ENCODE assay signal across 8 mouse cellular contexts in genomic region chr1:81076831-81077664, GRCm38 (mm10). TPM values are rescaled to one million over a fixed set of nuclear protein-coding genes. Genes with fewer than 3 reads are reported as not detected.
DNase-seq lines count a peak whose midpoint lies in the region; ATAC-seq and TF ChIP-seq lines count a peak whose summit lies in the region.

TSS of gene Nyap2 (plus strand) at chr1:81076950.

- no peaks in the 10 kb centered on the region for H3K36me3 ChIP-seq in kidney, embryonic 14.5 days (ENCODE audit: control insufficient read depth, insufficient read depth, low read length)
- no peaks in the 10 kb centered on the region for H3K36me3 ChIP-seq in forebrain, embryonic 10.5 days (replicated peaks)
- H3K36me3 ChIP-seq in midbrain, postnatal 0 days (ENCODE audit: insufficient read depth, low read length), result no peaks in the 10 kb centered on the region

- H3K27me3 ChIP-seq in kidney, embryonic 14.5 days (ENCODE audit: control insufficient read depth, insufficient read depth, low read length), result no peaks in the 10 kb centered on the region
- H3K27me3 ChIP-seq in forebrain, embryonic 10.5 days (ENCODE audit: poor library complexity, severe bottlenecking), result no peaks in the 10 kb centered on the region
- H3K27me3 ChIP-seq in midbrain, postnatal 0 days (ENCODE audit: insufficient read depth, low read length), result no peaks in the 10 kb centered on the region

- ATAC-seq in kidney, embryonic 14.5 days (ENCODE audit: low FRiP score, low TSS enrichment), result no peak
- peak; percentile 91 for ATAC-seq in midbrain, postnatal 0 days (ENCODE audit: low FRiP score)

- H3K4me2 ChIP-seq in kidney, embryonic 14.5 days (replicated peaks; ENCODE audit: low read depth, low read length), result no peak within 1 kb of the TSS
- H3K4me2 ChIP-seq in midbrain, postnatal 0 days (ENCODE audit: low read depth, low read length, poor library complexity, severe bottlenecking), result peak within 1 kb of the TSS; percentile 61

- peak; percentile 44 to 48 for DNase-seq in kidney, postnatal 4 days
- DNase-seq in forebrain, embryonic 10.5 days (ENCODE audit: extremely low spot score, low spot score), result peak; percentile 18
- DNase-seq in layer of hippocampus, adult 8-10 months (ENCODE audit: low spot score in 2 of 2), result peak; percentile 53 to 60
- peak; percentile 87 for DNase-seq in midbrain, postnatal 0 days (ENCODE audit: low spot score)
- DNase-seq in urinary bladder, postnatal 14 days (ENCODE audit: low spot score), result no peak
- DNase-seq in gastrocnemius, postnatal 14 days, result no peak
- DNase-seq in kidney, postnatal 14 days, result no peak

- intact Hi-C loops in gastrocnemius, postnatal 14 days (cut with DNase I; ENCODE audit: low total_unique reads), result no loop called here

- WGBS in kidney, embryonic 14.5 days, result 37% methylated on average over 16 of the region's 16 CpGs
- WGBS in forebrain, embryonic 10.5 days, result 17% methylated on average over 16 of the region's 16 CpGs
- 10% methylated on average over 16 of the region's 16 CpGs for WGBS in midbrain, postnatal 0 days

- no peak within 1 kb of the TSS for H3K4me3 ChIP-seq in kidney, embryonic 14.5 days (ENCODE audit: low read length)
- H3K4me3 ChIP-seq in forebrain, embryonic 10.5 days, result peak within 1 kb of the TSS; percentile 37
- H3K4me3 ChIP-seq in midbrain, postnatal 0 days (ENCODE audit: low read depth, low read length), result peak within 1 kb of the TSS; percentile 55

- H3K9ac ChIP-seq in kidney, embryonic 14.5 days (ENCODE audit: low read depth, low read length), result no peak within 1 kb of the TSS
- peak within 1 kb of the TSS; percentile 83 for H3K9ac ChIP-seq in midbrain, postnatal 0 days (replicated peaks; ENCODE audit: low read length, poor library complexity, severe bottlenecking)

- H3K27ac ChIP-seq in kidney, embryonic 14.5 days (ENCODE audit: low read depth, low read length), result no peak within 1 kb of the TSS
- H3K27ac ChIP-seq in forebrain, embryonic 10.5 days, result peak within 1 kb of the TSS; percentile 72
- peak within 1 kb of the TSS; percentile 95 for H3K27ac ChIP-seq in midbrain, postnatal 0 days (ENCODE audit: low read depth, low read length)

- TF ChIP-seq CTCF in midbrain, postnatal 0 days (IDR thresholded peaks at IDR 0.05), result no peak

- no peaks in the 10 kb centered on the region for H3K9me3 ChIP-seq in kidney, embryonic 14.5 days (ENCODE audit: control insufficient read depth, low read length)
- H3K9me3 ChIP-seq in forebrain, embryonic 10.5 days, result no peaks in the 10 kb centered on the region
- H3K9me3 ChIP-seq in midbrain, postnatal 0 days (ENCODE audit: low read length), result no peaks in the 10 kb centered on the region

- no peaks in the 10 kb centered on the region for H3K4me1 ChIP-seq in kidney, embryonic 14.5 days (ENCODE audit: control insufficient read depth, insufficient read depth, low read length)
- peaks cover 17% of the 10 kb centered on the region for H3K4me1 ChIP-seq in forebrain, embryonic 10.5 days
- H3K4me1 ChIP-seq in midbrain, postnatal 0 days (ENCODE audit: insufficient read depth, low read length), result peaks cover 3% of the 10 kb centered on the region; the same call in 1 of the 2 replicates

RNA-seq across cellular contexts. Expression of gene Nyap2, which starts in this region (rescaled TPM):
- polyA plus RNA-seq in kidney, embryonic 14.5 days (2014; fragmentation: Nextera tagmentation; extraction: Ambion mirVana), result 0.04 TPM in 1 of 2 replicates, not detected in the other
- polyA plus RNA-seq in forebrain, embryonic 10.5 days (2016; fragmentation: Nextera tagmentation; extraction: Ambion mirVana), result 0.11 and 0.14 TPM in 2 replicates
- total RNA-seq in layer of hippocampus, adult 8-10 months (2022), result 10 to 100 TPM; 18.9 to 21.3 (median 20.1) TPM
- total RNA-seq in midbrain, postnatal 0 days (2014; rRNA removed), result 39.5 and 40.2 TPM in 2 replicates
- 8.3 and 10.5 TPM in 2 replicates for polyA plus RNA-seq in midbrain, postnatal 0 days (2015; fragmentation: Nextera tagmentation; extraction: Ambion mirVana)
- under 1 TPM in 1 of 2 experiments, not detected in 1; 0.04 TPM for total RNA-seq in gastrocnemius, postnatal 14 days (2021)

Comparison
In these comparisons a context has a peak if more than half of its experiments do, and no peak if none do; other contexts are left out.
1. RNA of gene Nyap2 (total RNA-seq): 39.5 to 40.2 TPM in midbrain, postnatal 0 days and 18.9 to 21.3 TPM in layer of hippocampus, adult 8-10 months; 0.04 TPM in gastrocnemius, postnatal 14 days; every median in the first group is over 10 times any median in the second.
2. DNase-seq: peak in kidney, postnatal 4 days (2 of 2), layer of hippocampus, adult 8-10 months (2 of 2) and midbrain, postnatal 0 days (single experiment); none in urinary bladder, postnatal 14 days (single experiment), gastrocnemius, postnatal 14 days (single experiment) and kidney, postnatal 14 days (single experiment).
3. Peak in DNase-seq, H3K4me3 ChIP-seq and H3K27ac ChIP-seq in forebrain, embryonic 10.5 days; RNA of the gene not detected or under 1 TPM.